ENCODE assay signal across 12 mouse cellular contexts in genomic region chr6:30462822-30463221, GRCm38 (mm10). TPM values are rescaled to one million over a fixed set of nuclear protein-coding genes. Genes with fewer than 3 reads are reported as not detected.
DNase-seq lines count a peak whose midpoint lies in the region; ATAC-seq and TF ChIP-seq lines count a peak whose summit lies in the region.
"Had no signal": no experiment of that assay in that cellular context is flagged by ENCODE, and none has a peak within 500 bp of the region (broad histone marks: within the 10 kb centered on the region; RNA-seq: fewer than 3 reads in every experiment).

No protein-coding gene starts in this region.

- no peak overlapping the region for H3K9ac ChIP-seq in forebrain, embryonic 15.5 days (replicated peaks)
- 0 out of 2 replicates have a peak overlapping the region, but pooled peaks have one; percentile 16 for H3K9ac ChIP-seq in hindbrain, embryonic 14.5 days
- H3K9ac ChIP-seq: forebrain, embryonic 13.5 days had no signal

- H3K27me3 ChIP-seq in forebrain, embryonic 10.5 days (ENCODE audit: poor library complexity, severe bottlenecking): peaks cover 18% of the 10 kb centered on the region; the same call in 1 of the 2 replicates
- no peaks in the 10 kb centered on the region for H3K27me3 ChIP-seq in forebrain, embryonic 15.5 days
- no peaks in the 10 kb centered on the region for H3K27me3 ChIP-seq in C2C12 (ENCODE audit: control insufficient read depth, insufficient read depth, insufficient read length)
- no peaks in the 10 kb centered on the region for H3K27me3 ChIP-seq in hindbrain, embryonic 14.5 days (ENCODE audit: control insufficient read depth, insufficient read depth, low read length)
- H3K27me3 ChIP-seq: forebrain, embryonic 13.5 days; Patski had no signal

- WGBS in forebrain, embryonic 10.5 days: 50% methylated on average over 7 of the region's 7 CpGs
- WGBS in forebrain, embryonic 15.5 days: 42% methylated on average over 7 of the region's 7 CpGs
- 37% methylated on average over 7 of the region's 7 CpGs for WGBS in hindbrain, embryonic 14.5 days

- no peak for DNase-seq in forebrain, embryonic 10.5 days (ENCODE audit: extremely low spot score, low spot score)
- DNase-seq in kidney, postnatal 4 days: peak; percentile 37 to 51
- DNase-seq in kidney, postnatal 25 days: no peak
- DNase-seq in hindbrain, embryonic 14.5 days (ENCODE audit: low spot score): no peak
- DNase-seq in right cerebral cortex, adult 18-20 months: no peak
- DNase-seq in thymus, adult 18-20 months: no peak
- DNase-seq: cerebellum, postnatal 10 days; spleen, adult 18-20 months had no signal

- H3K9me3 ChIP-seq in forebrain, embryonic 10.5 days: no peaks in the 10 kb centered on the region
- H3K9me3 ChIP-seq in forebrain, embryonic 15.5 days: no peaks in the 10 kb centered on the region
- H3K9me3 ChIP-seq in hindbrain, embryonic 14.5 days (ENCODE audit: control insufficient read depth, low read length): no peaks in the 10 kb centered on the region
- H3K9me3 ChIP-seq: forebrain, embryonic 13.5 days had no signal

- no peak for TF ChIP-seq CTCF in C2C12 (IDR thresholded peaks at IDR 0.05; ENCODE audit: control insufficient read depth, insufficient read depth, insufficient read length)

- no peaks in the 10 kb centered on the region for H3K79me3 ChIP-seq in C2C12 (ENCODE audit: low read depth)

- no peak for ATAC-seq in forebrain, embryonic 15.5 days (replicated peaks)
- no peak for ATAC-seq in hindbrain, embryonic 14.5 days (ENCODE audit: low FRiP score)
- ATAC-seq: forebrain, embryonic 13.5 days; Patski had no signal

- H3K36me3 ChIP-seq in forebrain, embryonic 10.5 days (replicated peaks): no peaks in the 10 kb centered on the region
- no peaks in the 10 kb centered on the region for H3K36me3 ChIP-seq in forebrain, embryonic 15.5 days
- H3K36me3 ChIP-seq in C2C12 (ENCODE audit: control insufficient read depth, insufficient read depth): no peaks in the 10 kb centered on the region
- H3K36me3 ChIP-seq in hindbrain, embryonic 14.5 days (replicated peaks; ENCODE audit: control insufficient read depth, insufficient read depth): no peaks in the 10 kb centered on the region

- H3K4me2 ChIP-seq in forebrain, embryonic 15.5 days (replicated peaks): no peak overlapping the region
- no peak overlapping the region for H3K4me2 ChIP-seq in hindbrain, embryonic 14.5 days (replicated peaks)
- H3K4me2 ChIP-seq: forebrain, embryonic 13.5 days had no signal

- no peaks in the 10 kb centered on the region for H3K79me2 ChIP-seq in C2C12 (ENCODE audit: control insufficient read depth, insufficient read depth)

- H3K4me3 ChIP-seq in forebrain, embryonic 10.5 days: no peak overlapping the region
- no peak overlapping the region for H3K4me3 ChIP-seq in forebrain, embryonic 15.5 days
- no peak overlapping the region for H3K4me3 ChIP-seq in C2C12 (ENCODE audit: insufficient read depth, poor library complexity, severe bottlenecking)
- no peak overlapping the region for H3K4me3 ChIP-seq in hindbrain, embryonic 14.5 days (replicated peaks; ENCODE audit: low read length)
- H3K4me3 ChIP-seq: forebrain, embryonic 13.5 days had no signal

- peak overlapping the region; percentile 98 for H3K27ac ChIP-seq in forebrain, embryonic 10.5 days
- no peak overlapping the region for H3K27ac ChIP-seq in forebrain, embryonic 15.5 days (replicated peaks)
- peak overlapping the region; percentile 62 for H3K27ac ChIP-seq in hindbrain, embryonic 14.5 days
- H3K27ac ChIP-seq: forebrain, embryonic 13.5 days had no signal

- peak overlapping the region; percentile 47 for H3ac ChIP-seq in C2C12 (ENCODE audit: control insufficient read depth, insufficient read length, low read depth)

- peaks cover 65% of the 10 kb centered on the region for H3K4me1 ChIP-seq in forebrain, embryonic 10.5 days
- H3K4me1 ChIP-seq in forebrain, embryonic 15.5 days: peaks cover 31% of the 10 kb centered on the region
- peaks cover 40% of the 10 kb centered on the region for H3K4me1 ChIP-seq in hindbrain, embryonic 14.5 days (replicated peaks; ENCODE audit: control insufficient read depth, insufficient read depth, low read length)

TF ChIP-seq in C2C12, 6 proteins besides CTCF, POLR2A, EP300 and RAD21:
- TF ChIP-seq CEBPB (IDR thresholded peaks at IDR 0.05; ENCODE audit: low read depth): no peak
- no peak for TF ChIP-seq MAX (IDR thresholded peaks at IDR 0.05)
- no peak for TF ChIP-seq FOSL1 (IDR thresholded peaks at IDR 0.05; ENCODE audit: insufficient read depth, low read length, poor library complexity, severe bottlenecking)
- TF ChIP-seq MYOD1 (IDR thresholded peaks at IDR 0.05; ENCODE audit: control insufficient read depth, insufficient read length, low read depth): no peak
- TF ChIP-seq USF1 (IDR thresholded peaks at IDR 0.05; ENCODE audit: low read depth): no peak
- TF ChIP-seq MYOG (IDR thresholded peaks at IDR 0.05; ENCODE audit: control insufficient read depth, extremely low read depth, insufficient read length): no peak

RNA-seq across cellular contexts. Expression of gene Tmem209, which starts 46.8 kb away (rescaled TPM):
- polyA plus RNA-seq in forebrain, embryonic 10.5 days (2016; fragmentation: Nextera tagmentation; extraction: Ambion mirVana): 54.3 and 56.6 TPM in 2 replicates
- 32.6 and 34.1 TPM in 2 replicates for polyA plus RNA-seq in forebrain, embryonic 15.5 days (2015; fragmentation: Nextera tagmentation; extraction: Ambion mirVana)
- polyA plus RNA-seq in C2C12 (2012; fragmentation: generic; extraction: Trizol): 19.5 TPM
- 32.9 and 33.2 TPM in 2 replicates for polyA plus RNA-seq in hindbrain, embryonic 14.5 days (2014; fragmentation: Nextera tagmentation; extraction: Ambion mirVana)

RNA-seq across cellular contexts. Expression of gene Ssmem1, which starts 46.8 kb away (rescaled TPM):
- polyA plus RNA-seq in forebrain, embryonic 10.5 days (2016; fragmentation: Nextera tagmentation; extraction: Ambion mirVana): 0.16 and 0.34 TPM in 2 replicates
- polyA plus RNA-seq in forebrain, embryonic 15.5 days (2015; fragmentation: Nextera tagmentation; extraction: Ambion mirVana): 0.14 TPM in 1 of 2 replicates, not detected in the other
- 0.05 TPM for polyA plus RNA-seq in C2C12 (2012; fragmentation: generic; extraction: Trizol)
- polyA plus RNA-seq in hindbrain, embryonic 14.5 days (2014; fragmentation: Nextera tagmentation; extraction: Ambion mirVana): 0.19 TPM in 1 of 2 replicates, not detected in the other
- polyA plus RNA-seq: forebrain, embryonic 13.5 days had no signal

Comparison
In these comparisons a context has a peak if more than half of its experiments do, and no peak if none do; other contexts are left out.
1. DNase-seq: peak in kidney, postnatal 4 days (2 of 2); none in forebrain, embryonic 10.5 days (single experiment), kidney, postnatal 25 days (0 of 2), hindbrain, embryonic 14.5 days (single experiment), right cerebral cortex, adult 18-20 months (single experiment) and thymus, adult 18-20 months (0 of 2).